Mouse (Mus musculus) myocyte (in vitro differentiated cells): Measurements from ENCODE around the gene Spem2.

ENCODE experiments used
- MYOG ChIP-seq, 3 experiments: IDR thresholded peaks; one replicate each; pipeline ENCODE4 v1.6.1; 2011; ENCODE audit warnings: control low read depth in 2 of 3, low read depth in 2 of 3, mild to moderate bottlenecking in 2 of 3; ENCODE audit not compliant: insufficient read length in 2 of 3, control insufficient read depth in 1 of 3, insufficient read depth in 1 of 3
- SRF ChIP-seq: IDR thresholded peaks from one replicate; pipeline ENCODE4 v1.6.1; 2011; ENCODE audit warnings: low read depth; ENCODE audit not compliant: control insufficient read depth, insufficient read length
- TCF12 ChIP-seq: IDR thresholded peaks from one replicate; pipeline ENCODE4 v1.6.1; 2011; ENCODE audit warnings: mild to moderate bottlenecking, control low read depth; ENCODE audit not compliant: poor library complexity, insufficient read depth, severe bottlenecking
- USF1 ChIP-seq: IDR thresholded peaks from one replicate; pipeline ENCODE4 v1.6.1; 2011; ENCODE audit warnings: low read depth, mild to moderate bottlenecking, control low read depth, moderate library complexity

- TF ChIP-seq USF1 (no peak), MYOG (IDR thresholded peaks at IDR 0.05; ENCODE audit: control insufficient read depth in 1 of 3, insufficient read depth in 1 of 3, insufficient read length in 2 of 3, low read depth in 2 of 3) (no peak), TCF12 (no peak), SRF (no peak)
Observed at GRCm38 (mm10) chr11:69835966-69836335, 17.7 kb upstream of the Spem2 start.
